ENCODE assay signal across 8 mouse cellular contexts in genomic region chr17:45563655-45564530, GRCm38 (mm10). TPM values are rescaled to one million over a fixed set of nuclear protein-coding genes. Genes with fewer than 3 reads are reported as not detected.
DNase-seq lines count a peak whose midpoint lies in the region; ATAC-seq and TF ChIP-seq lines count a peak whose summit lies in the region.

Gene Slc35b2, plus strand, starts transcription at chr17:45563874.

- no peaks in the 10 kb centered on the region for H3K27me3 ChIP-seq in C2C12 (ENCODE audit: control insufficient read depth, insufficient read depth, insufficient read length)
- peaks cover 2% of the 10 kb centered on the region; the same call in 1 of the 2 replicates for H3K27me3 ChIP-seq in heart, embryonic 13.5 days (replicated peaks)
- H3K27me3 ChIP-seq in liver, embryonic 13.5 days, result 0 out of 2 replicates have a peak, but pooled peaks cover 5% of the 10 kb centered on the region
- H3K27me3 ChIP-seq in stomach, embryonic 14.5 days (ENCODE audit: control insufficient read depth, insufficient read depth, low read length), result no peaks in the 10 kb centered on the region

- peaks cover 27% of the 10 kb centered on the region for H3K79me2 ChIP-seq in C2C12 (ENCODE audit: control insufficient read depth, insufficient read depth)

- H3K9ac ChIP-seq in heart, embryonic 13.5 days, result peak within 1 kb of the TSS; percentile 95
- peak within 1 kb of the TSS; percentile 95 for H3K9ac ChIP-seq in liver, embryonic 13.5 days
- peak within 1 kb of the TSS; percentile 86 for H3K9ac ChIP-seq in stomach, embryonic 14.5 days (replicated peaks; ENCODE audit: low read depth, low read length)

- peaks cover 18% of the 10 kb centered on the region for H3K79me3 ChIP-seq in C2C12 (ENCODE audit: low read depth)

- H3K9me3 ChIP-seq in heart, embryonic 13.5 days, result no peaks in the 10 kb centered on the region
- no peaks in the 10 kb centered on the region for H3K9me3 ChIP-seq in liver, embryonic 13.5 days (replicated peaks)
- no peaks in the 10 kb centered on the region for H3K9me3 ChIP-seq in stomach, embryonic 14.5 days (ENCODE audit: control insufficient read depth, low read depth, low read length)

- peak within 1 kb of the TSS; percentile 82 for H3K4me2 ChIP-seq in heart, embryonic 13.5 days
- peak within 1 kb of the TSS; percentile 99 for H3K4me2 ChIP-seq in liver, embryonic 13.5 days
- peak within 1 kb of the TSS; percentile 99 for H3K4me2 ChIP-seq in stomach, embryonic 14.5 days (replicated peaks; ENCODE audit: low read depth, low read length)

- H3ac ChIP-seq in C2C12 (ENCODE audit: control insufficient read depth, insufficient read length, low read depth), result peak within 1 kb of the TSS; percentile 88

- peak; percentile 72 for ATAC-seq in heart, embryonic 13.5 days (ENCODE audit: extremely low read depth, insufficient number of reproducible peaks, low FRiP score, low TSS enrichment)
- ATAC-seq in liver, embryonic 13.5 days (ENCODE audit: low read depth), result peak; percentile 78
- ATAC-seq in stomach, embryonic 14.5 days (ENCODE audit: insufficient number of reproducible peaks, insufficient read depth, low FRiP score, low read depth), result peak; percentile 86

- TF ChIP-seq CTCF in C2C12 (IDR thresholded peaks at IDR 0.05; ENCODE audit: control insufficient read depth, insufficient read depth, insufficient read length), result peak; percentile 97

- DNase-seq in brain, adult 2 months (ENCODE audit: low read depth, low spot score), result peak; percentile 97
- DNase-seq in fibroblast of lung, adult 2 months (ENCODE audit: low read depth), result peak; percentile 80
- DNase-seq in kidney, postnatal 10 days, result peak; percentile 96
- DNase-seq in liver, embryonic 13.5 days, result peak; percentile 82
- DNase-seq in natural killer cell, adult 2 months (ENCODE audit: low spot score in 2 of 2), result peak; percentile 87

- H3K4me1 ChIP-seq in heart, embryonic 13.5 days, result peaks cover 45% of the 10 kb centered on the region
- peaks cover 49% of the 10 kb centered on the region for H3K4me1 ChIP-seq in liver, embryonic 13.5 days (replicated peaks)
- H3K4me1 ChIP-seq in stomach, embryonic 14.5 days (ENCODE audit: control insufficient read depth, insufficient read depth, low read length), result peaks cover 12% of the 10 kb centered on the region; the same call in 1 of the 2 replicates

- WGBS in heart, embryonic 13.5 days, result under 1% methylated on average over 53 of the region's 61 CpGs
- WGBS in liver, embryonic 13.5 days (ENCODE audit: insufficient replicate concordance), result under 1% methylated on average over 52 of the region's 61 CpGs
- under 1% methylated on average over 55 of the region's 61 CpGs for WGBS in stomach, embryonic 14.5 days

- H3K36me3 ChIP-seq in C2C12 (ENCODE audit: control insufficient read depth, insufficient read depth), result peaks cover 38% of the 10 kb centered on the region
- H3K36me3 ChIP-seq in heart, embryonic 13.5 days, result peaks cover 39% of the 10 kb centered on the region
- H3K36me3 ChIP-seq in liver, embryonic 13.5 days, result peaks cover 37% of the 10 kb centered on the region
- peaks cover 30% of the 10 kb centered on the region for H3K36me3 ChIP-seq in stomach, embryonic 14.5 days (ENCODE audit: control insufficient read depth, insufficient read depth, low read length)

- H3K4me3 ChIP-seq in C2C12 (ENCODE audit: insufficient read depth, poor library complexity, severe bottlenecking), result peak within 1 kb of the TSS; percentile 69
- H3K4me3 ChIP-seq in heart, embryonic 13.5 days, result peak within 1 kb of the TSS; percentile 76
- peak within 1 kb of the TSS; percentile 88 for H3K4me3 ChIP-seq in liver, embryonic 13.5 days (replicated peaks)
- H3K4me3 ChIP-seq in stomach, embryonic 14.5 days (ENCODE audit: low read depth, low read length), result peak within 1 kb of the TSS; percentile 85

- peak within 1 kb of the TSS; percentile 76 for H3K27ac ChIP-seq in heart, embryonic 13.5 days (replicated peaks)
- peak within 1 kb of the TSS; percentile 78 for H3K27ac ChIP-seq in liver, embryonic 13.5 days
- H3K27ac ChIP-seq in stomach, embryonic 14.5 days (ENCODE audit: low read length), result peak within 1 kb of the TSS; percentile 79

TF ChIP-seq in C2C12, 6 proteins besides CTCF, POLR2A, EP300 and RAD21:
- TF ChIP-seq MAX (IDR thresholded peaks at IDR 0.05) (peak; percentile 52), CEBPB (IDR thresholded peaks at IDR 0.05; ENCODE audit: low read depth) (no peak), USF1 (IDR thresholded peaks at IDR 0.05; ENCODE audit: low read depth) (peak; percentile 7)

RNA-seq across cellular contexts. Expression of gene Slc35b2, which starts in this region (rescaled TPM):
- 131 TPM for polyA plus RNA-seq in C2C12 (2012; fragmentation: generic; extraction: Trizol)
- polyA plus RNA-seq in heart, embryonic 13.5 days (2015; fragmentation: Nextera tagmentation; extraction: Ambion mirVana), result 91.8 and 94.9 TPM in 2 replicates
- polyA plus RNA-seq in liver, embryonic 13.5 days (2015; fragmentation: Nextera tagmentation; extraction: Ambion mirVana), result 58.0 and 58.6 TPM in 2 replicates
- polyA plus RNA-seq in stomach, embryonic 14.5 days (2014; fragmentation: Nextera tagmentation; extraction: Ambion mirVana), result 117 and 120 TPM in 2 replicates

Comparison
In these comparisons a context has a peak if more than half of its experiments do, and no peak if none do; other contexts are left out.
1. Peak in every context shown above with its lines: DNase-seq, ATAC-seq, H3K4me3 ChIP-seq and H3K27ac ChIP-seq.